Mouse (Mus musculus) layer of hippocampus, adult 11-12 months (tissue): Measurements from ENCODE around the gene Sdhb.
A peak's percentile ranks its signal among the peaks of the same experiment; 100 is the strongest.

Experiments used
- DNase-seq: peaks from one replicate; pipeline ENCODE4 v3.0.0; 2022; ENCODE audit warnings: low spot score

Sdhb gene

DNA sequence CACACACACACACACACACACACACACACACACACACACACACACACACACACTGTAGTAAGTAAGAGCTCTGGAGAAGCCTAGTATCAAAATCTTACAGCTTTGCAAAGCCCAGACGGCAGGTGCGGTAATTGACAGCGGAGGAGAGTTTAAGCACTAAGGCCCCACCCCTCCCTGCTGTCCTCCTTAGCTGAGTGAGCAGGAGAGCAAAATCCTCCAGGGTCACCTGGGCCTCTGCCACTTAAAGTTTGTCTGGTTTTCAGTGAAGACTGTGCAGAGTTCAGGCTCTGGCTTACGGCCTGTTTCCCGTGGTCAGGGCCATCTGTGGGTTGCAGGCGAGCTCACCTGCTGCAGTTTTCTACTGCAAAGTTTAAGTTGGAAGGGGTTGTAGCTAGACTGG lies 12.5 kb upstream of the Sdhb start:
- DNase-seq = no peak

DNA sequence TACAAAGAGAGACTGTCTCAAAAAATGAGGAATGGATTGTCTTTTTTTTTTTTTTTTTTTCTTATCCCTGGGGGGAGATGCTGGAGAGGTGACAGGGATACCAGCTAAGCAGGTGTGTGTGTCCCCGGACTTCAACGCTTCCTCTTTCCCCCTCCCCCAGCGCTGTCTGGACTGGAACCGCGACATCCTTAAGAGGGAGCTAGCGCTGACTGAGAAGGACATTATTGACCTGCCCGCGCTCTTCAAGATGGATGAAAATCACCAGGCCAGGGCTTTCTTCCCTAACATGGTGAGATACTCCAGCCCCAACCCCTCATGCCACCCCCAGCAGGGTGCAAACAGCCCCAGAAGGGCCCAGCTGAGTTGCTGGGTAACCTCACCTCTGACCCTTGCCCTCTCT lies 12.0 kb upstream of the Sdhb start:
- no peak for DNase-seq

DNA sequence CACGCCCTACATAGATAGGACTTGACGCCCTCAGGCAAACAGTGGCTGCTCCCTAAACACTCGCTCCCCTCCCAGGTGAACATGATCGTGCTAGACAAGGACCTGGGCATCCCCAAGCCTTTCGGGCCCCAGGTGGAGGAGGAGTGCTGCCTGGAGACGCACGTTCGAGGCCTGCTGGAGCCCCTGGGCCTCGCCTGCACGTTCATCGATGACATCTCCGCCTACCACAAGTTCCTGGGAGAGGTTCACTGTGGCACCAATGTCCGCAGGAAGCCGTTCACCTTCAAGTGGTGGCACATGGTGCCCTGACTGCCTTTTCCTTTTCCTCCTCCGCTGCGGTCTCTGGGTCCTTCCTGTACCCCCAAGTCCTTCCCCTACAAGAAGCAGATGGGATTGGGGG lies 11.4 kb upstream of the Sdhb start:
- DNase-seq = no peak

DNA sequence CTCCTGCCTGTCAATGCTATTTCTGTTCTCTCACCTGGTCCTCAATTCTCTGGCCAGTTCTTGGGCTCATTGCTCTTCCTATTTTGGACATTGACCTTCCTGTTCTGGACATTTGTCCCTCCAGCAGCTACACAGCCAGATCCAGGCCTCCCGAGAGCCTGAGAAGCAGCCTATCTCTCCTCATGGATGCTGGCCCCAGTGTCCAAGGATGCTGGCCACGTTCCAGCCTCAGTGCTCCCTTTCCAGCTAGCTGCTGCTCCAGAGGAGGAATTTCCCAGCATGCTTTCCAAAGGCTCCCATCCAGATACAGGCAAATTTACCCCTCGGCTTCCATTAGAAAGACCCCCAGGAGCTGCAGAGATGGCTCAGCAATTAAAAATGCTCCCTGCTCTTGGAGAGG lies 10.4 kb upstream of the Sdhb start:
- DNase-seq = no peak

DNA sequence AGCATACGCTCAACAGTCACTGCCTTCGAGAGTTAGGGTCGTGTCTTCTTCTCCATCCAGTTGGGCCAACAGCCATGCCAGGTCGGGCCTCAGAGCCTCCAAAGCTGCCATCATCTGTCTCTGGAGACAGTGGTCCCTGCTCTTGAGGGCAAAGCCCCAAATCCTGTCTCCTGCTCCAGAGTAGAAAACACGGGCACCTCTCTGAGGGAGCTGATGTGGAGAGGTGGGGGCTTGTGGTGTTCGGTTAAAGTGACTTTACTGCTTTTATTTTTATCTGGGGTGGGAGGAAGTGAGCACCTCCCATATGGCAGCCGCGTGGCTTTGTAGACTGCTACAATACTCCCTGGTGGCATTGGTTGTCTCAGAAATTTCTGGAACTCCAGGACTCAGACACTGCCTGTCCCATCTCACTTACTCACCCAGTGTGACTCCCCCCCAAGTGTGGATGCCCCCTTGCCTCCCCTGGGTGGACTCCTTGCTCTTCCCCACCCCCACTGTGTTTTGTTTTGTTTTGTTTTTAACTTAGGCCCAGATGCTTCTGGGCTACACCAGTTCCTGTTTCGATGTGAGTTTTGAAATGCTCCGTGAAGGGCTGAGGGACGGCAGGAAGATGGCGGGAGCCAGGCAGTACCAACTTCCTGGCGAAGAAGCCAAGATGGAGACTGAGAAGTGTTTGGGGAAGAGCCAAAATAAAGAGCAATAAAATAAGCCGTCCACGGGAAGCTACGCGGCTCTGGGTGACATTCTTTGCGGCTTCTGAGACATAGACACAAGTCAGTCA lies 9.0 kb upstream of the Sdhb start:
- DNase-seq = no peak

DNA sequence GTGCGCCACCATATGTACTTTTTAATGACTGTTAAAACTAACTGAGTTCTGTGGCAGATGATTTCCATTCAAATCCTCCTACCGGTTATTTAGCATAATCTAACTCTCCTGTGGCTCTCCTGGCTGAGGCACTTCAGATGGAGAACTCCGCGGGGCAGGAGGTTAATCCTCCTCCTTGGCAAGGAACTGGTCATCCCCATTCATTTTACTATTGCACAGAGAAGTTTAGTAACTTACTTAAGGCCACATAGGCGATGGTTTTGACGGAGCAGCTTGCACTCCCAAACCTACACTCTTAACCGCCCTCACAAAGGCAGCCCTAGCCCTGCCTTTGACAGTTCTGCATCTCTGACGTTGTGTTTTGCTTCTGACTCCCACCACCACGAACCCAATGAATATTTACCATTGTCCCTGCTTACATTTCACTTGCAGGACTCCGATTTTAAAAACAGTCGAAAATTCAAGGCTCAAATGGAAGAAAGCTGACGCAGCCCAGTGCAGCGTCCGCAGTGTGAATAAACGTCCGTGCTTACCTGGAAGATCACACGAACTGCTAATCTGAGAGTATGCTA lies 3.8 kb upstream of the Sdhb start:
- DNase-seq = no peak

DNA sequence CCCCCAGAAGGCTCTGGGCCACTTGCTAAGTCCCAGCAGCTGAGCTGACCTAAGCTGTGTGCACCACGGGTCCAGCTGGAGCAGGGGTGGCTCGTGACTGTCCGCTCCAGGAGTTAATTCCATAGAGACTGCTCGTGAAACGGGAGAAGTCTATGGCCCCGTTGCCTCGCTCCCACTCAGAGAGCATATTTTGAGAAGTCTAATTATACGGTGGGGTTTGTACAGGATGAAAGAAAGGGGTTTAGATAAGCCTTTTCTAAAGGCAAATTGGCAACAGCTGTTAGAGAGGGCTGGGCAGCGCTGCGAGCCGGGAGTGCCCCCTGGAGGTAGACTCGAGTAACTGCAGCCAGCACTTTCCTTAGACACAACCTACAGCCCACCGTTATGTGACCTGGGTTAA lies 3.3 kb upstream of the Sdhb start:
- DNase-seq = peak; percentile 79

DNA sequence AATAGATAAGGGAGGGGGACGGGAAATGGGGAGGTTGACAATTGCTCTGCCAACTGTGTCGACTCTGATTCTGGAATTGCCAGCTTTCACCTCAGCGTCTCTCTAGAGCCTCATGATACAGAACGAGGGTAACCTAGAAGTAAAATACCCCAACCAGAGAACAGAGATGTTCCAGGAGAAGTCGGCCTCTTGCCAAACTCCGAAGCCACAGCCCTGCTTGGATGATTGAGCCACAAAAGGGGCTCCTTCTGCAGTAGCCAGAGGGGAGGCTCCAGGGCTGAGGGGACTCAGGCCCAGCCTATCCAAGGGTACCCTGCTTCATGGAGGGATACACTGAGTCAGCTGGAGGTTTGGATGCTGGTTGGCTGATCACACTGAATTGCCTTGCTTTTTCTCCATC lies 2.7 kb upstream of the Sdhb start:
- DNase-seq = no peak

DNA sequence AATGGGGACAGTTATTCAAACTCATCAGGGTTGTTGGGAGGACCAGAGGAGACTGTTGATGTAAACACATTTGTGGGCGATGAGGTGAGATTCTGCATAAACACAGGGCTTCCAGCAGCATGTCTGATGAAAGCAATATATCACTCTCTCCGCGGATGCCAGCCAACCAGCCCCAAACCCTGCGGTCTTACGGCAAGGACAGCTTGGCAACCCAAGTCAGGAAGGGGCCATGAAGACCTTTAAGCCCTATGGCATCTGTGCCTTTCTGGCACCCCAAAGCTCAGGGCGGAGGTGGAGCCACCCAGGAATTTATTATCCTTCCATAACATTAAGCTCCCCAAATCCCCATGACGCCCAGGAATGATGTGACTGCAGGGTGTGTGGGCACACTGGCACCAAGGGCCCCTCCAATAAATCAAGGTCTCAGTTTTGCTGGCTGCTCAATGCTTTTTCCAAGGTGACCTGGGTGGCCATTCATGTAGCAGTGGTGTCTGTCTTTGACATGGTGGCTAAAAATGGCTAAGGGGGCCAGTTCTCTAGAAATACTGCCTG lies 1.8 kb upstream of the Sdhb start:
- DNase-seq = no peak

DNA sequence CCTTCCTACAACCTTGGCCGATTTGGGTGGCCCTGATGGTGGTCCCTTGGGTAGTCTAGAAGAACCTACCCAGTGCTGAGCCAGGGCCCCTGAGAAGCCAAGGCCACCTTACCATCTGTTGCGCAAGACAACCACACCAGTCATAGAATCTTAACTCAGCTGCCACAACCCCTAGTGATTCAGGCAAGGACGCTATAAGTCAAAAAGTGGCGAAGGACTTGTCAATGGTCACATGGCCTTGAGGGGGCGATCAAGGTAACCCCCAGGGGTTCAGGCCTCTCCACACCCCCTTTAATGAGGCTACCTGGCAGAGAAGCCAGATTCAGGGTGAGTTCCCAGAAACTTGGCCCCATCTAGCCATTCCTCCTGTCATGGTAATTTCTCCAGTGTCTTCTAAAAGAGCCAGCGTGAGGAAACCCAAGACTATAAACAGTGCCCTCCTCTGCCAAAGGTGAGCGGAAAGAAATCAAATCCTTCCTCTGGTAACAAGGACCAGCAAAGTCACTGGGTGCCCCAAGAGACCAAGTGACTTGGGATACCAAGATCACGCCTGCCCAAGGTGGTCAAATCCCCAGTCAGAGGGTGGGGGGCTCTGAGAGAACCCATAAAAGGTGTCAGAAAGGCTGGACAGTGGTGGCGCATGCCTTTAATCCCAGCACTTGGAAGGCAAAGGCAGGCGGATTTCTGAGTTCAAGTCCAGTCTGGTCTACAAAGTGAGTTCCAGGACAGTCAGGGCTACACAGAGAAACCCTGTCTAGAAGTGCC lies 1.1 kb upstream of the Sdhb start:
- no peak for DNase-seq

DNA sequence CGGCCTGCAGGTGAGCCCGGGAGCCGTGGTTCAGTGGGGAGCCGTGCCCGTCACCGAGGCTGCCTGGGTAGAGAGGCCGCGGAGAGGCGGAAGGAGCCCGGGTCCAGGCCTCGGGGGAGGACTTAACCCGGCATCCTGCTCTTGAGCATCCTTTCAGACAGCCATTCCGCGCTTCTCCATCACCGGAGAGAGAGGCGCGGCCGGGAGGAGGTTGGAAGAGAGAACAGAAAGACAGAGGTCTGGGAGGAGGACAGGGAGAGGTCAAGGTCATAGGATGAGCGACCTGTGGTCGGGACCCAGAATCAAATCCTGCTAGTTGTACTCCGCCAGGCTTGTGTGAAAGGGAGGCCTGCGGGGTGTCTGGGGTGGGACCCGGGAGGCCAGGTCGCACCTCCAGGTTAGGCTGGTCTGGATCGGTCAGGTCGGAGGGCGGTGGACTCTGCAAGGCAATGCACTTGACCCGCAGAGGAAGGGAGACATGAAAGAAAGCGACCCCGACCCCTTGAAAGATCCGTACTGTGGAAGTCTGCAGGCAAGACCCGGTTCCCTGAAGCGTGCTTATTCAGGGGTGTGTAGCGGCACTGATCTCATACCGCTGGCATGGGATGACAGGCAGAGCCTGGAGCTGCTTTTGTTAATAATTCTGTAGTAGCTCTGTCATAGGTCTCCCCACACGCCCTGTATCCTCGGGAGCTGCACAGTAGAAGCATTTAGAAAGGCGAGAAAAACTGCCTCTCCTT lies 634 bp downstream of the Sdhb start:
- DNase-seq = no peak

DNA sequence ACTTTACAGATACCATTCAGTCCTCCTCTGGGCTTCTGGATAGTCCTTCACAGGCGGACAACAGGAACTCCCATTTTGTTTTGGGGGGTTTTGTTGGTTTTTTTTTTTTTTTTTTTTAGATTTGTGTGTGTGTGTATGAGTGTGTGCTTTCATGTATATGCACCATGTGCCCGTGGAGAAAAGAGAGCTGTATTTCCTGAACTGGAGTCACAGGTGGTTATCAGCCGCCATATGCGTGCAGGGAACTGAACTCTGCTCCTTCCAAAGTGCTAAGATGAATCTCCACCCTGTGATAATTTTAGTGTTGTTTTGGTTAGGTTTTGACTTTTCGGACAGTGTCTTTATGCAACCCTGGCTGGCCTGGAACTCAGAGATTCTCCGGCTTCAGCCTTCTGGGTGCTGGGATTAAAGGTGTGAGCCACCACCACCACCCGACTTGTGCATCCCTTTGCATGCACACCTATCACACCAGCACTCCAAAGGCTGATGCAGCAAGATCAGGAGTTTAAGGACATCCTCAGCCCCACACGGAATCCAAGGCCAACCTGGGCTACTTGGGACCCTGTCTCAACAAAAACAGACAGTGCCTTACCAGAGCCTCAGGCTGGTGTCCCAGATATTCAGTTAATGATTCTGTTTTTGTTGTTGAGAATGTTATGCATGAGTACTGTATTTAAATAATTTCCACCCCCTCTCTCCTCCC lies 1.4 kb downstream of the Sdhb start:
- DNase-seq = no peak

DNA sequence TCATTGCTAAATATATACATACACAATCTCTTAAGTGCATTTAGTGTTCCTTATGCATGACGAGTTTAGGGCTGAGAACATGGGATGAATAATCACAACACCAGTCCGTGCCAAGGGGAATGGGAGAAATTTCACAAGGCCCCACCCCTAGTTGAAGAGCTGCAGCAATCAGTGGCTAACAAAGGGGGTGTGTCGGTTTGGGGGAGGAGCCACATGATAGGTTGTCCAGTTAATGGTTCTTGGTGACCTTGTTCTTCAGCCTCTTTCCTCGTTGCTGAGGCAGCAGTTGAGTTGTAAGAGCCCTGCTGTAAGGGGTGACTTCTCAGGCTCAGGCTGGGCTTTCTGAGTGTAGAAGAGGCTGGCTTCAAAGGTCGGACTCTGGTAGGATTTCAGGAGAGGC lies 1.9 kb downstream of the Sdhb start:
- no peak for DNase-seq

DNA sequence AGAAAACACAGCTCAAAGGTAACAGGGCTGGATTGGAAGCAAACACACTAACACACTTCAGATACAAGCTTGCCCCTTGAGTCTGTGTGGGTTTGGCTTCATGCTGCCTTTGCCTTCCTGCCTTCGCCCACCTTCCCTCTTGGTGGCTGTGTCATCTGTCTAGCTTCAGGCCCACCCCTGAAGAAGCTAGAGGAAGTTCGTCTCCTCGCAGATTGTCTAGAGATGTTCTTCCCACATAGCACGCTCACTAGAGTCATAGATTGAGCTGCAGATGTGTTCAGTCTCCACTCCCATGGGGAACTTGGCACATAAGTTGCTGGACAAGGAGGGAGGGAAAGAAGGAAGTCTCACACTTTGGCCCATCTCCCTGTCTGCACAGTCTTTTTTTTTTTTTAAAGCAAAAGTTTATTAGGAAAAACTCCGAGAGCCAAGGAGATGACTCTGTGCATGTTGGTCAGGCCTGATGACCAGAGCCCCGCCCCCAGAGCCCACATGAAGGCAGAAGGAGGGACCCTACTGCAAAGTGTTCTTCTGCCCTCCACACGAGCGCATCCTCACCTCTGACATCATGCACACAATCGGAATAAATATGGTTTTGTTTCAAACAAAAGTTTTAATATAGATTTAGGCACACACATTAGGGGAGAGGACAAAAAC lies 3.1 kb downstream of the Sdhb start:
- DNase-seq = no peak

DNA sequence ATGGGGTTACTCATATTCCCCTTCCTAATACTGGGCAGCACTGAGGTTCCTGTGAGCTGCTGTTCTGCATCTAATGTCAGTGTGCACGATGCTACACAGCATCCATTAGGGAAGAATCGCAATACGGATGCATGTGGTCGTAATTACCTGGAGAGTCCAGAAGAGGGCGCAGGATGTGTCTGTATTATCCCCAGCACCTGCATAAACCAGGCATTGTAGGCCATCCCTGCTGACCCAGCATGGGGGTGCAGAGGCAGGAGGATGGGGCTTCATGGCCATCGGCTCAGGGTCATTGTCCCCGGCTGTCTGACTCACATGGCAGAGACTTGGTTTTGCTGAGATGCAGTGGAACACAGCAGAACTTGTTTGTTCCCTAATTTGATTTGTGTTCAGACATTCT lies 3.6 kb downstream of the Sdhb start:
- peak; percentile 86 for DNase-seq

DNA sequence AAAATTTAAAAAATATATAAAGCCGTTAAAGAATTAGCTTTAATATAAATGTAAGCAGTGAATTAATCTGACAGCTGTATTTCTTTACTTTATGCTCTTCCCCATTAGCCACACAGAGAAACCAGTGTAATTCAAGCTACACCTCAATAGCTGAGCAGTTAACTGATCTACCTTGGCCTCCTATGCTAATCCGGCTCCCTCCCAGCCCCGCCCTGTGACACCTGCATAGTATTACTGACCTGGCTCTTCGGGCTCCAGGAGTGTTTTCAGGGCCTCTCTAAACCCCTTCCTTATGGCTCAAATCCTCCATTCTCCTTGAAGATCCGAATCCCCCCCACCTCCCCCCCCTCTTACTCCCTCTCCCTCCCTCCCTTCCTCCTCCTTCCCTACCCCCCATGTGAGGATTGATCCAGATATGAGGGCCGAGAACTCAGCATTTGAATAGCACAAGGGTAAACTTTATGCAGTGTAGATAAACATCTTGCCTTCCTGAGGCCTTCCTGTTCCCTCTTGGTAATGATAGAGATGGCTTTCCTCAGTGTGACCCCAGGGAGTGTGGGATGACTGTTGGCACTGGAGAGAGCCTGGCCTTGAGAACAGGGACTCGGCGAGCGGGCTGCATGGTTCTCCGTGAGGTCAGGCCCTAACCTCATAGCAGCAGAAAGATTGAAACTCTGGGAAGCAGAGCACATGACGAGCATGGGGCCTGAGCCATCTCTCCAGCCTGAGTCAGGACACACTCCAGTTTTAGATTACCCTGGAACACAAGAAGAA lies 6.6 kb downstream of the Sdhb start:
- no peak for DNase-seq

DNA sequence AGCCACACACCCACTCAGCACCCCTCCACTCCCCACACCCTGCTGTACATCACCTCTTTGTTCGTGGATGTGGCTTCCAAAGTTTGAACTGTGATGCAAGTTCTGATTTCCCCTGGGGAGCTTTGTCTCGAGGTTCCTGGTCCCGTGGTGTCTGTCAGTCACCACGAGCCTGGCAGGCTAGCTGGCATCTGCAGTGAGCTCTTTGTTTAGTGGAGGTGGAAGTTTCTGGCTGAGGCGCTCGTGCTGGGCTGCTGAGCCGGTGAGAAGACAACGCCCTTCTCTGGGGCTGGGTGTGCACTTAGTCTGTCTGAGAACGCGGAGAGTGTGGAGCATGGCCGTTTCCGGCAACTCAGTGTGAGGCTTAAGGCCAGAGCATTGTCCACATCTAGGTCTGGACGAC lies 10.7 kb downstream of the Sdhb start:
- DNase-seq = no peak

DNA sequence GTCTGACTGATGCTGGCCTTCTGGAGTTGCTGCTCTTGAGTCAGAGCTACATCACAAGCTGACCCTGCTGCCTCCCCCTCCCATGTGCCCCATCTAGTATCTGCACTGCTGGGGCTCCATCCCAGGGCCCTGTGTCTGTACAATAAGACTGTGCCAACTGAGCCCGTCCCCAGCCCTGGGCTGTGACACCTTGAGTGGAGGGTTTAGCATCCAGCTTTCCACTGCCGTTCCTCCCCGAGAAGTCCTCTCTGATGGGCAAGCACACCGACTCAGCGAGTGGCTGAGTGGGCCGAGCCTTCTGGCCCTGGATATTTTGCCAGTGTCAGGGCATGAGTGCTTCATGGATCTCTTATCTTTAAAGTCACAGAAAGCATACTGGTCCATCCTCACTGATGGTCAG lies 13.4 kb downstream of the Sdhb start:
- DNase-seq = no peak

DNA sequence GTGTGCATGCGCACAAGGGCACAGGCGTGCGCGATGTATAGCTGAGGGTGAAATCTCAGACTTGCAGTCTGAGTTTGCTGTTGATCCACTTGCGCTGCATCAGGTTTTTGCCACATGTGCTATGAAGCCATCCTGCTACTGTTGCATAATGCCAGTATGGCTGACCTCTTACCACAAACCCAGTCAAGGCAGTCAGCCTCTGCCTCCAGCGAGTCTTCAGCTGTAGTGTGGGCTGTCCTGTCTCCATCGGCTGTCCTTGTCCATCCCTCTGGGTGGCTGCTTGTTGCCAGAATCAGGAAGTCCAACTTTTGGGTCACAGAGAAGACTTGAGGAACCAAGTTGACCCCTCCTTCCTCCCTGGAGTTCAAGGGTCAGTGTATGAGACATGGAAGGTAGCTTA lies 14.4 kb downstream of the Sdhb start:
- no peak for DNase-seq

DNA sequence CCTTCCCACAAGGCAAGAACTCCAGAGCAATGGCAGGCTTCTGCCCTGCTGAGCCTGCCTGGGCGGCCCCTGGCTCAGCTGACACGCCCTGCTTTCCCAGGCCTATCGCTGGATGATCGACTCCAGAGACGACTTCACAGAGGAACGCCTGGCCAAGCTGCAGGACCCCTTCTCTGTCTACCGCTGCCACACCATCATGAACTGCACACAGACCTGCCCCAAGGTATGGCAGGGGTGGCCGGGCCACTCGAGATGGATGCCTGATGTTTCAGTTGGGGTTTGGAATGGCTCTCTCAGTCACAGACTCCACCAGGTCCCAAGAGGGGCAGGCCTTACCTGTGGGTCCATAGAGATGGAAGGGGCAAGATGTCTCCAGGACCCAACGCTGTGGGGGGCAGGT lies 16.3 kb downstream of the Sdhb start:
- DNase-seq = no peak
